Mouse (Mus musculus) cerebellum, postnatal 25 days (tissue): ENCODE measurements around the gene Gapt.

Experiments
- DNase-seq, 2 experiments: peaks; one replicate each; pipeline ENCODE4 v3.0.0; 2021; ENCODE audit warnings: mixed read lengths in 2 of 2

Gapt gene

DNA sequence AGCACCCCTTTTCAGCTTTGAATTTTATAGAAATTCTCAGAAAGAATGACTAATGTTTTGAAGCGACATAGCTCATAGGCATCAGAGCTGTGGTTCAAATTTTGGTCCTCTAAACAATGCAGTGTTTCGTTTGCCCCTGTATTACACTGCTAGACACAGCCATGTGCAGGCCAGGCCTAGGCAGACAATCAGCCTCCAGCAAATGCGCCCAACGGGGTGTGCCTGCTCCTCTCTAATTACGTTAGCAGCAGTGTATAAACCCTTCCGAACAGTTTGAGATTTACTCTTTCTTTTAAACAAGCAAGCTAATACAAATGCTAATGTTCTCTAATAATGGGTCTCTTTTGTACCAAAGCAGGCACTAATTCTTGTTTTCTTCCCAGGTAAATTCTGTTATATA is 14.4 kb downstream of the Gapt start:
- DNase-seq = no peak

DNA sequence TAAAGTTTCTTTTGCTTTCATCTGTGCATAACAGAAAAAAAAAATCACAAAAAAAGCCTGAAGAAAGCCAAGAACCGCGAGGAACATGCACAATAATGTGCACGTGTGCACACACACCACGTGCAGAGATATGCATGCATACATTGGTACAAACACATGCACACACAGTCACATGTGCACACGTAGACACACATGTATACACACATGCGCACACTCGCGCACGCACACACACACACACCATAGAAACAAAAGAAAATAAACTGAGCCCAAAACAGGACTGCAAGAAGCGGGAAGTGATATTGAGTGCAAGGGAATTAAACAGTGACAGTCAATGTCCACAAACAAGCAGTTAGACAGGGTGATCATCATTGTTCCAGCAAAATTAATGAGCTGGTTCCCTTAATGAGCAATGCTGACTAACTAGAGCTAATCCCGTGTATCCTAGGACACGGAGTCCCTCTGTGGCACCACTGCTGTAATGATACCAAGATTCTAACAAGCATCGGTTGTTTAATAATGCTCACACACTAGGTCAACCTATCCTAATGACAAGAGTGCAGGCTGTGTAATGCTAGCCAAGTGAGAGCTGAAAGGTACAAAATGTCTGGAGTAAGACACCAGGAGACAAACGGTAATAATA is 23.9 kb downstream of the Gapt start:
- DNase-seq = no peak

DNA sequence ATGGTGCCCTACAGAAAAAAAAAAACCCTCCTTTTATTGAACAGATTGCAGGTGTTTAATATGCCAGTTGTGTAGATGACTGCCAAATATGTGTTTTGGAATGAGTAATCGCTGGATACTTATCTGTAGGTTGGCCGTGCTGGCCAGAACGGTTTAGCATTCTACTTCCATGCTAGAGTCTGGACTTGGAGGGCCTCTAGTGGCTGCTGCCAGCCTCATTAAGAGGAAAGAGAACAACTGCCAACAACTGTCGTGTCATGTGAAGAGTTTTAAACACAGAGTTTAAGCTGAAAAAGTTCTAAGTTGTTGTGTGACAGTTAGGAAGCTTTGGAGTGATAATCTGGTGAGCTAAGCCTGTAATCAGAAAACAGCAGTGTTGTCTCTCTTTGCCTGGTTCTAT is 38.3 kb downstream of the Gapt start:
- peak in 1 of 2 experiments; percentile 14 for DNase-seq

DNA sequence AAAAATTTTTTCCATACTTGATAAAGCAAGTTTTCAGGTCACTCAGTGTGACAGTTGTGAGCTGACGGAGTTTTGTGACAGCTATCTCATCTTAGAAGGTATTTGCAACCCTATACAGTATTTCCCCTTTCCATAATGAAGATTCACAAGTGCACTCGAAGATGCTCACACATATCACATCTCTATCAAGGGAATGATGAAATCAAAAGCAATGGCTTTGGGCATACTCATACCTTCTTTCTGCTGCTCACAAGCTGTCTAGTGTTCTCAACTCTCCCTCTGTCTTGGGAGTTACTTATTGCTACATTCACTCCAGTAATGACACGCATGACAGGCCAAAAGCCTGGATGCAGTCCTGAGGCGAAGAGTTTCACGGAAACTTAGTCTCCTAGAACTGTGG is 49.8 kb downstream of the Gapt start:
- no peak for DNase-seq
